Mouse (Mus musculus) testis, postnatal 14 days (tissue): Measurements from ENCODE around the gene Rgl3.

Experiments used
- DNase-seq: peaks from one replicate; pipeline ENCODE4 v3.0.0; 2021; ENCODE audit warnings: low spot score

Gene Rgl3

GRCm38 (mm10) chr9:21978398-21979128 is 10.7 kb downstream of the Rgl3 start:
- no peak for DNase-seq

GRCm38 (mm10) chr9:21977972-21978371 is 11.3 kb downstream of the Rgl3 start:
- DNase-seq, result no peak

- DNase-seq, result no peak
Observed at GRCm38 (mm10) chr9:21977331-21977730, 11.9 kb downstream of the Rgl3 start.

GRCm38 (mm10) chr9:21976626-21977175 is 12.5 kb downstream of the Rgl3 start:
- no peak for DNase-seq

- no peak for DNase-seq
Observed at GRCm38 (mm10) chr9:21969304-21969703, 19.9 kb downstream of the Rgl3 start.

GRCm38 (mm10) chr9:21968883-21969282 is 20.4 kb downstream of the Rgl3 start:
- no peak for DNase-seq

GRCm38 (mm10) chr9:21963417-21963816 is 25.8 kb downstream of the Rgl3 start, which contains the start of gene Epor:
Gene Epor, minus strand, starts transcription at chr9:21963506.
- DNase-seq, result no peak

GRCm38 (mm10) chr9:21962416-21963059 is 26.7 kb downstream of the Rgl3 start:
- peak; percentile 63 for DNase-seq

GRCm38 (mm10) chr9:21962010-21962409 is 27.2 kb downstream of the Rgl3 start:
- DNase-seq, result no peak

GRCm38 (mm10) chr9:21961366-21961980 is 27.8 kb downstream of the Rgl3 start:
- DNase-seq, result no peak

- no peak for DNase-seq
Observed at GRCm38 (mm10) chr9:21960558-21961208, 28.6 kb downstream of the Rgl3 start.

GRCm38 (mm10) chr9:21960135-21960534 is 29.1 kb downstream of the Rgl3 start:
- DNase-seq, result no peak

- no peak for DNase-seq
Observed at GRCm38 (mm10) chr9:21959244-21959643, 30.0 kb downstream of the Rgl3 start.

- DNase-seq, result no peak
Observed at GRCm38 (mm10) chr9:21958372-21958771, 30.9 kb downstream of the Rgl3 start.

GRCm38 (mm10) chr9:21955570-21956281 is 33.5 kb downstream of the Rgl3 start, which contains the start of gene Swsap1:
Gene Swsap1, plus strand, starts transcription at chr9:21955755.
- peak; percentile 98 for DNase-seq

GRCm38 (mm10) chr9:21955225-21955569 is 34.0 kb downstream of the Rgl3 start:
- DNase-seq, result no peak

- no peak for DNase-seq
Observed at GRCm38 (mm10) chr9:21954635-21955034, 34.6 kb downstream of the Rgl3 start.

GRCm38 (mm10) chr9:21953600-21953999 is 35.6 kb downstream of the Rgl3 start:
- DNase-seq, result no peak

- no peak for DNase-seq
Observed at GRCm38 (mm10) chr9:21951977-21952376, 37.3 kb downstream of the Rgl3 start.

GRCm38 (mm10) chr9:21950322-21950721 is 38.9 kb downstream of the Rgl3 start:
- peak; percentile 55 for DNase-seq

- DNase-seq, result no peak
Observed at GRCm38 (mm10) chr9:21948790-21949189, 40.5 kb downstream of the Rgl3 start.

GRCm38 (mm10) chr9:21948146-21948545 is 41.1 kb downstream of the Rgl3 start:
- no peak for DNase-seq
